Mouse (Mus musculus) gastrocnemius, adult 8-10 months (tissue): ENCODE results near the gene Atf6b. TPM values are rescaled to one million over a fixed set of nuclear protein-coding genes. Genes with fewer than 3 reads are reported as not detected.
A peak's percentile ranks its signal among the peaks of the same experiment; 100 is the strongest.

ENCODE experiments used
- DNase-seq, 2 experiments: peaks; one replicate each; pipeline ENCODE4 v3.0.0; 2022; ENCODE audit warnings: low spot score in 2 of 2
- total RNA-seq, 4 experiments: library from RNA; stranded (reverse); gene quantifications; 2 replicates each; pipeline ENCODE4 v1.2.4; 2022

Atf6b gene
- total RNA-seq, 4 experiments from 2014 or later = 5.4 to 7.6 (median 6.3) TPM

DNA sequence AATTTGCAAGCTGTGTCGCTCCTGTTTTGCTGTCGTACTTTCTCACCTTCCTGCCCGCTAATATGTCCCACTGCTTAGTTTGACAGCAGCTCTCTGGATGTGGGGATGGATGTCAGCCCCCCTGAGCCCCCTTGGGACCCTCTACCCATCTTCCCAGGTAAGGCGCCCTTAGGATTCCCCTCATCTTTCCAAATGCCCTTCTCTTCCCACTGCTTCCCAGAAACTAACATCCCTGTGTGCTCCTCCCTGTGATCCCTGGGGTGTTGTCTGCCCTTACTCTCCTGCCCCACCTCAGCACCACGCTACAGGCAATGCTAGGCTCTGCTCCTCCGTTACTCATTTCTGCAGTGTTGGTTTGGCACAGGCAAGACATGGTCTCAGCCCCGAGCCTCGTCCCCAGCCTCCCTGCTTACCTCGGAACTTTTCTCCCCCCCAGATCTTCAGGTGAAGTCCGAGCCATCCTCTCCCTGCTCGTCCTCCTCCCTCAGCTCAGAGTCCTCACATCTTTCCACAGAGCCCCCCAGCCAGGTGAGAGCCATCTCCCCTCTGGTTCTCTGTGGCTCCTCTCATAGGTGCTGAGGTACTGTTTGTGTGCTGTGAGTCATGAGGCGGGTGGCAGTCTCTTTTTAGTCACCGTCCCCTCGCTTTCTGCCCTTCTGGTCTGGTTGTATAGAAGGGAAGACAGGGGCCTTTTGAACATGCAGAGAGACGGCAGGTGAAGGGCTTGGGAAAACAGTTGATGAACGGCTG, 1.4 kb downstream of the Atf6b start:
- DNase-seq = no peak

DNA sequence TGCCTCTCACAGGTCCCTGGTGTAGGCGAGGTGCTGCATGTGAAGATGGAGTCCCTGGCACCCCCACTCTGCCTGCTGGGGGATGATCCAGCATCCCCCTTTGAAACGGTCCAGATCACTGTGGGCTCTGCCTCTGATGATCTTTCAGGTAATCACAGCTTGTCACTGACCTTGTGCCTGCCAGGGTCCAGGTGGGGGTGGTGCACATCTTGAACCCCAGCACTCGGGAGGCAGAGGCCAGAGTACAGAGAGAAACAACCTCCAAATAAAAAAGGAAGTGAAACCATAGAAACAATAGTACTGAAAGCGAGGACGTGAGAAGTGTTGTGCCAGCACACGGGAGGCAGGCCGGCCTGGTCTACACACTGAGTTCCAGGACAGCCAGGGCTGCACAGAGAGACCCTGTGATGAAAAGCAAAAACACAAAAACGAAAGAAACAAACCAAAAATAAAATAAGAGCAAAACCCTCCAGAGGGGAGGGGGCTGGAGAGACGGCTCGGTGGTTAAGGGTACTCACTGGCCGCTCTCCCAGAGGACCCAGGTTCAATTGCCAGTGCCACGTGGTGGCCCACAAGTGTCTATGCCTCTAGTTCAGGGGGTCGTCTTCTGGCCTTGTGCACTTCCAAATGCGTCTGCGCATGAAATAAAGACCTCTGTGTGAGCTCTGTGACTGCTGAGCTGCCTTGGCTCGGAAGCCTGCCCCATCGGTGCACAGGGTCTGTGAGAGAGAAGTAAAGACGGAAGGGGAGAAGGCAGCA, 2.3 kb downstream of the Atf6b start:
- no peak for DNase-seq

- DNase-seq = no peak
Observed at GRCm38 (mm10) chr17:34650781-34651180, 3.8 kb downstream of the Atf6b start.

DNA sequence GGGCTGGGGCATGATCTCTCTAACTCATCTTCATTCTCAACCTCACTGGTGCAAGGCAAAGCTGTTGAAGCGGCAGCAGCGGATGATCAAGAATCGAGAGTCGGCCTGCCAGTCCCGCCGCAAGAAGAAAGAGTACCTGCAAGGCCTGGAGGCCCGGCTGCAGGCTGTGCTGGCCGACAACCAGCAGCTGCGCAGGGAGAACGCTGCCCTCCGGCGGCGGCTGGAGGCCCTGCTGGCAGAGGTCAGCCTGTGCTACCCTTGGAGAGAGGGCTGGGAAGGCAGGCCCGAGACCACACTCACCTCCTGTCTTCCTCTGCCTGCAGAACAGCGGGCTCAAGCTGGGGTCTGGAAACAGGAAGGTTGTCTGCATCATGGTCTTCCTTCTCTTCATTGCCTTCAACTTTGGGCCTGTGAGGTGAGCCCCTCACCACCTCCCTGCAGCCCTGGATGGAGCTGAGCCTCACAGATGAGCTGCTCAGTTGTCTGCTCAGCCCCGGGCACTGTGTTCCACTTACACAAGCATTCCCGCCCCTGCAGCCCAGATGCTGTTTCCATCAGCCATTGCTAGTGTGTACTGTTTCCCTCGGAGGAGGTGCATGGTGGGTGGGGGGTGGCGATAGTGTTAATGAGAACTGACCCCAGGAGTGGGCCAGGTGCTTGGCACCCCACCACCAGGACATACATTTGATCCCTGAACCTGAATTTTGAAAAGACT, 4.7 kb downstream of the Atf6b start:
- no peak for DNase-seq

DNA sequence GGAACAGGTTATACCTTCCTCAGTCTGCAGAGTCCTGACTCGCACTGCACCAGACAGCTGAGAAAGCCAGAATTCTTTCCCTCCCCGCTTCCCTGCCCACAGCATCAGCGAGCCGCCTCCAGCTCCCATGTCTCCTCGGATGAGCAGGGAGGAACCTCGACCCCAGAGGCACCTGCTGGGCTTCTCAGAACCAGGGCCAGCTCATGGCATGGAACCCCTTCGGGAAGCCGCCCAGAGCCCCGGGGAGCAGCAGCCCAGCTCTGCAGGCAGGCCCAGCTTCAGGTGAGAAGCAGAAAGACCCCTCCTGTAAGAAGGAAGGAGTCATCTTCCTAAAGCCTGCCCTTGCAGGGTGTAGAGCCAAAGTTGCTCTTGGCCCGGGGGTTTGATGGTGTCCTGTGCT, 5.6 kb downstream of the Atf6b start:
- DNase-seq = no peak

DNA sequence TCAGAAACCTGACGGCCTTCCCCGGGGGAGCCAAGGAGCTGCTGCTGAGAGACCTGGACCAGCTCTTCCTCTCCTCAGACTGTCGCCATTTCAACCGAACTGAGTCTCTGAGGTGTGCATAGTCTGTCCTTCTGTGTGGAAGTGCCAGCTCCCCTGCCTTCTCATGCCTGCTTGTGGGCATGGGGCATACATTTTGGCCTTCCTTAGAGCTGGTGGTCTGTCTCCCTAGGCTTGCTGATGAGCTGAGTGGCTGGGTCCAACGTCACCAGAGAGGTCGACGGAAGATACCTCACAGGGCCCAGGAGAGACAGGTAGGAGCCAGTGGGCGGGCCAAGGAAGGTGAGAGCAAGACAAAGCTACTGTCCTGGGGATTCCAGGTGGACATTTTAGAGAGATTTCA, 6.0 kb downstream of the Atf6b start:
- no peak for DNase-seq

DNA sequence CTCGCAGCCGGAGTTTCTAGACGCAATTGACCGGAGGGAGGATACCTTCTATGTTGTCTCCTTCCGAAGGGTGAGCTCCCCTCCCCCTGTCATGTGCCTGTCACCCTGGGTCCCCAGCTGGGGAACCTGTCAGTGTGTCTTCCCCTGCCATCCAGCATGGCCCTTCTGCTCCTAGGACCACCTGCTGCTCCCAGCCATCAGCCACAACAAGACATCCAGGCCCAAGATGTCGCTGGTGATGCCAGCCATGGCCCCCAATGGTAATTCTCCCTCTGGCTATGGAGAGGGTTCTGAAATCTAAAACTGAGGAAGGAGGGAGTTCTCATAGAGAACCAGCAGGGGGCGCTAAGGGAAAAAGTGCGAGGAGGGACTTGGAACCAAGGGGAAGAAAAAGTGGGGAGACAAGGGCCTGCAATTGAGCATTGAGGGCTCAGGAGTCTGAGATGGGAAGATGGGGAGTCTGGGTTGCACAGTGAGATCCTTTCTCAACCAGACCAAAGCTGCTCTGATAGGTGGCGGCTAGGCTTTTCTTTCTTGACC, 6.9 kb downstream of the Atf6b start:
- DNase-seq = no peak

GRCm38 (mm10) chr17:34654392-34654791, 7.4 kb downstream of the Atf6b start:
- no peak for DNase-seq

DNA sequence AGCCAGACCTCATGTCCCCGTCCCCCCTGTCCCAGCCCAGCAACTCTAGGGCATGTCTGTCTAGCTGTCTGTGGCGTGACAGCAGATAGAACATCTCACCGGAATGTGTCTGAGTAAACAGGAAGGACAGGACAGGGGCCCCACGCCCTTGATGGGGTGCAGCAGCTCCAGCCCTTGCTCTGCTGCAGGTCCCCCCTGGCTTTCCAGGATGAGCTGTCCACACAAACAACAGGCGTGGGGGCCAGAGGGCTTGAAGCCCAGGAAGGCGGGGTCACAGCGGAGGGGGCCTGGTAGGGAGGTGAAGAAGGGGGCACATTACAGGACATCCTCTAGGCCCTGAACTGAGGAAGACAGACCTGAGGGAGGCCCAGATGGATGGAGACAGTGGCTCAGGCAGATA, 8.2 kb downstream of the Atf6b start:
- DNase-seq = peak; percentile 59 to 77

DNA sequence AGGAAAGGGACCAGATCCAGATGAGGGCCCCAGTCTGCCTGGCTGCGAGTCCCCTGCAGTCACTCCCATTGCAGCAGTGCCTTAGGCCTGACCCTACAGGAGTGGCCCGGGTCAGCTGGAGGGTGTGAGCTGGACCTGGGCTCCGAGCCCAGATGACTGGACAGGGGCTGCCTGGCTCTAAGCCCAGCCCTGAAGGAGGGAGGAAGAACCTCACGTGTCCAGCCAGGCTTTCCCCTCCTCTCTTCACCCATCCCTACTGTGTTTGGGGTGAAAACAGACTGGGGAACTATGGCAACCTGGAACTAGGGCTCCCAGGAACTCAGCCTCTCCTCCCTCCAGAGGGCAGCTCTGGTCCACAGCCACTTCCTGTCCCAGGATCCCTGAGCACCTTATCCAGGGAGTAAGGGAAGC, 8.6 kb downstream of the Atf6b start:
- peak; percentile 79 to 91 for DNase-seq

DNA sequence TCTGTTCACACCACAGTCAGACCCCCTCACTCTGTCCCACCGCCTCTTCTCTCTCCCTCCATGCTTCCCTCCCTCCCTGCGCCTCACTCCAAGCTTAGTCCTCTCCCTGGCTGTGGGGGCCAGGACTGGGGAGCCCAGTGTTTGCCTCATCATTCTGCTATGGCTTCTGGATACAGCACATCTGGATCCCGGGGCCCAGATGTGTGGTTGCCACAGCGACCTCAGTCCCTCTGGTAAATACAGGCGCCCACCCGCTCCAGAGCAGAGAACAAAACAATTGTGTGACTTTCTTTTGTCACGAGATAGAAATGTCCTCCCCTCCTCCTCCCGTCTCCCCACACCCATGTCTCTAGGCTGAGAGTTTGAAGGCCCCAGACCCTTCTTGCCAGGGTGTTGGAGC, 9.7 kb downstream of the Atf6b start:
- peak in 1 of 2 experiments; percentile 52 for DNase-seq

- DNase-seq = no peak
Observed at GRCm38 (mm10) chr17:34657271-34657670, 10.3 kb downstream of the Atf6b start.

GRCm38 (mm10) chr17:34658145-34658544, 11.2 kb downstream of the Atf6b start:
- no peak for DNase-seq

DNA sequence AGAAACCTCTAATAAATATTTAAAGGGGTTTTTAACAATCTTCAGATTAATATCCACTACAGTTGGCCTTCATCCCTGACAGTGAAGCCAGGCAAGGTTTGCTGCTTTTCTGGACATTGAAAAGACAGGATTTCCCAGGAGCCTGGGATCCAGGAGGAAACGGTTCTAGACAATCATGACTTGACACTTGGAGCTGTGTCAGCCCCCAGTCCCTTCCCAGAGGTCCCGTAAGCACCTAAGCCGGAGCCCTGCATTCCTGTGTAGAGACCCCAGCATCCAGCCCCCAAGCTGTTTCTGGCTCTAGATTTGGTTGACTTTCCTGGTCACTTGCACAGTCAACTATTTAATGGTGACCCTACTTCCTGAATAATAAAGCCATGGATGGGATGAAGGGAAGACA, 11.6 kb downstream of the Atf6b start:
- no peak for DNase-seq

DNA sequence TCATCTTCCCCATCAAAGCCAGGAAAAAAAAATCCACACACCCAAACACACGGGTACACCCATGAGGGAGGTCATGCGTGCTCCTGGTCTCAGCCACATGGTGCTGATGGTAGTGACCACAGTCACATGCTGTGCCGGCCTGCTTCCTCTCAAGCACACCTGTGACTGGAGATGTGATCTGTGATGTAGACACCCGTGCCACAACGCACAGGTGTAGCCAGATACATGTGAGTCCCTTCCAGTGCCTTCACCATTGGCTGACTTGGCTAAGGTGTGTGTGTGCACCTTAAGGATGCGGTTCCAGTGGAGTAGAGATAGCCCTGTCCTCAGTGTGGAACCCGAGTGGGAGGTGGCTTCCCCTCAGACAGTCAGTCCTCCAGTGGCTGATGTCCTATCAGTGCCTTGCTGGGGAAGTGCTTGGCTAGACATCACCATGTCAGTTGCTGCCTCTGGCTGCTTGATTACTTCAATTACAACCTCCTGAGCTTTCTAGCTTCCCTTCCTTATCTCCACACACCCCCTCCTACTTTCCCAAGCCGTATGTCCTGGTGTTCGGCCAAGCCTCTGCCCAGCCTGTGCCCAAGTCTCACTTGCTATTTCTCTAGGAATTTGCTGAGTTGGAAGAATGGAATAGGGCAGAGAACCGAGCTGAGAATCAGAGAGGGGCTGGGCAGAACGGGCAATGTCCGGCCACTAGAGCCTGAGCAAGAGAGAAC, 12.4 kb downstream of the Atf6b start:
- no peak for DNase-seq

GRCm38 (mm10) chr17:34659897-34660214, 12.9 kb downstream of the Atf6b start:
- DNase-seq = no peak

- peak in 1 of 2 experiments; percentile 41 for DNase-seq
Observed at GRCm38 (mm10) chr17:34660259-34660820, 13.4 kb downstream of the Atf6b start.

DNA sequence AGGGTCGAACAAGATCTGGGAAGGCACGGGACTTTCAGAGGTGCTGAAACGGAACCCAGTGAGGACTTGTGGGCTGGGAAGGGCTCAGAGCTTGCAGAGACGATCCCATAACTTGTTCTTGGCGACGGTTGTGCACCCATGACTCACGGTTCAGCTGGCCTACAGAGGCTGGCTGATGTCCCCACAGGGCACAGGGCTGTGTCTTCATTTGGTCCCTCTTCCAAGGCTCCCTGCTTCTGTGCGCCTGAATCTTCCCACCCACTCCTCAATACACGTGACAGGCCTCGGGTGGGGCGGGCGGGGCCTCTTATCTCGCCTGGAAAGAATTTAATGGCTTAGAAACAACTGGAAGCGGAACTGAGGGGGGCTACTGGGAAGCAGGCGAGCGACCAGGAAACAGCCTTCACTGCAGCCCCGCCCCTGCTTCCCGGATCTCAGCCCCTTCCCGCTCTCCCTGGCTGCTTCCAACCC, 14.2 kb downstream of the Atf6b start:
- DNase-seq = peak; percentile 53 to 64

DNA sequence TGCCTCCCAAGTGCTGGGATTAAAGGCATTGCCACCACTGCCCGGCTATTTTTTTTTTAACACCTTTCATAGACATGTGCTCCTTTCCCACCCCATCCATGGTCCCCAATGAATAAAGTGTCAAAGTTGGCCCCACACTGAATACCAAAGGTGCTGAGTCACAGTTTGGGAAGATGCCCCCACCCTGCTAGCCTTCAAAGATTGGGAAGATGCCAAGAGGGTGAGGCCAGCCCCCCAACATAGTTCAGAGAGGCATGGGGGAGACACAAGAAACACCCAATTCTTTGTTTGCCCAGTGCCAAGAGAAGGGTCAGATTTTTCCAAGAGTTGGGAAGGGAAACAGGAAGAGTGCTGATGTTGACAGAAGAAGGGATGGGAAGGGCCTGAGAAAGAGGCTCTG, 15.5 kb downstream of the Atf6b start:
- DNase-seq = no peak

DNA sequence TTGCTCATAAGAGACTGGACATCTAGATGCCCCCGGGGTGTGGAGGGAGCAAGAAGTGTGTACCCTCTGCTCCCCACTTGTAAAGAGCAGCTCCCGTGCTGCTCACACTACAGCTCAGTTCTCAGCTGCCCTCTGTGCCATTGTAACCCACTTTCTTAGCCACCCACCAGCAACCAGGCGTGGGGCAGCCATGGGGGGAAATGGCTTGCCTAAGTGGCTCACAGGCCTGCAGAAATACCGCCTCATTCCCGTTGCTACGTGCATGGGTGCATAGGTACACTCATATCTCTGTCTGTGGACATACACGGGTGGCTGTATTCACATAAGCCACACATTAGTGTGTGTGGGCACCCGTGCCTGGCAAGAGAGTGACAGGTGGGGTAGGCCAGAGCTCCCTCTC, 16.0 kb downstream of the Atf6b start:
- DNase-seq = no peak

GRCm38 (mm10) chr17:34663558-34663957, 16.6 kb downstream of the Atf6b start:
- no peak for DNase-seq
